Mouse (Mus musculus) liver, embryonic 12.5 days (tissue): ENCODE data around the gene Stard8. TPM values are rescaled to one million over a fixed set of nuclear protein-coding genes. Genes with fewer than 3 reads are reported as not detected.
"Not testable (repeated sequence)": the region's sequence is repeated elsewhere in the genome, so short reads cannot be mapped to it uniquely, and the experiment has no call there.

ENCODE experiments used
- ATAC-seq: fragments of 200-750 bp; cut with Nextera tagmentation; 2 replicates; pipeline ENCODE4 v1.8.0; 2017; ENCODE audit warnings: moderate number of reproducible peaks, mild to moderate bottlenecking, moderate library complexity
- H3K27ac ChIP-seq: fragments of 300-500 bp; sonication (generic); 2 replicates; pipeline ENCODE4 v1.5.1; 2016; ENCODE audit warnings: mild to moderate bottlenecking
- H3K27me3 ChIP-seq: fragments of 300-500 bp; sonication (generic); replicated peaks from 2 replicates; pipeline ENCODE4 v1.6.1; 2016; ENCODE audit warnings: mild to moderate bottlenecking, moderate library complexity
- H3K36me3 ChIP-seq: fragments of 300-500 bp; sonication (generic); 2 replicates; pipeline ENCODE4 v1.6.1; 2016; ENCODE audit warnings: mild to moderate bottlenecking, moderate library complexity
- H3K4me1 ChIP-seq: fragments of 300-500 bp; sonication (generic); 2 replicates; pipeline ENCODE4 v1.6.1; 2016
- H3K4me2 ChIP-seq: fragments of 300-500 bp; sonication (generic); 2 replicates; pipeline ENCODE4 v1.6.1; 2016; ENCODE audit warnings: mild to moderate bottlenecking, moderate library complexity
- H3K4me3 ChIP-seq: fragments of 300-500 bp; sonication (generic); 2 replicates; pipeline ENCODE4 v1.5.1; 2016; ENCODE audit warnings: mild to moderate bottlenecking, moderate library complexity
- H3K9ac ChIP-seq: fragments of 300-500 bp; sonication (generic); 2 replicates; pipeline ENCODE4 v1.6.1; 2016; ENCODE audit warnings: mild to moderate bottlenecking, moderate library complexity
- H3K9me3 ChIP-seq: fragments of 300-500 bp; sonication (generic); replicated peaks from 2 replicates; pipeline ENCODE4 v1.6.1; 2016; ENCODE audit warnings: mild to moderate bottlenecking, moderate library complexity
- WGBS: fragments of 180-500 bp; shearing (Covaris S2); methylation state at CpG from one replicate; pipeline ENCODE4 v1.1.7; 2016; ENCODE audit not compliant: insufficient replicate concordance; 5-methylcytosine and 5-hydroxymethylcytosine counted together
- polyA plus RNA-seq: library from polyadenylated mRNA; unstranded; fragments of >200 nt; fragmentation: Nextera tagmentation; extraction: Ambion mirVana; gene quantifications from 2 replicates; pipeline ENCODE4 v1.2.1, GENCODE M21; 2016

Gene Stard8
- polyA plus RNA-seq, result 5.2 and 6.1 TPM in 2 replicates

DNA sequence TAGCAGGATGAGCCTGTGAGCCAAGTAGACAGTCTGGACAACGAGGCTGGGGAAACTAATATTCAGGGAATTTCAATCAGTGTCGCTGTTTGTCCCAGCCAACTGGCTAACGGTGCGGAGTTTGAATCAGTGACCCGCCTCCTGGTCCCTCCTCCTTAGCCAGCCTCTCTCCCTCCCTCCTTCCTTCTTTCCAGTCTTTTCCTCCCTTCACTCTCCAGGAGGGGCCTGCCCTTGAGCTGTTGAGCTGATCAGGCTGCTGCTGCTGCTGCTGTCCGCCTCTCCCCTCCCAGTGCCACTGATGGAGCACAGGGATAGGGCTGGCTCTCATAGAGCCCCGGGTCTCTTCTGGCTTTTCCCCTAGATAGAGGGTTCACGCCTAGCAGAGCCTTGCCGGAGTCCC is at the start of gene Stard8:
Gene Stard8, plus strand, starts transcription at position 203 of the 400 bp plus-strand sequence.
- no peak for ATAC-seq
- no peak within 1 kb of the TSS for H3K4me3 ChIP-seq
- no peaks in the 10 kb centered on the region for H3K9me3 ChIP-seq
- H3K36me3 ChIP-seq, result no peaks in the 10 kb centered on the region
- no peak within 1 kb of the TSS for H3K4me2 ChIP-seq
- WGBS, result 42% methylated on average over 9 of the region's 9 CpGs
- no peak within 1 kb of the TSS for H3K9ac ChIP-seq
- peaks cover 39% of the 10 kb centered on the region; the same call in 1 of the 2 replicates for H3K27me3 ChIP-seq
- H3K27ac ChIP-seq, result no peak within 1 kb of the TSS
- H3K4me1 ChIP-seq, result no peaks in the 10 kb centered on the region

- Histone ChIP-seq H3K9ac (no peak overlapping the region), H3K27ac (no peak overlapping the region), H3K36me3 (no peaks in the 10 kb centered on the region), H3K4me3 (no peak overlapping the region), H3K27me3 (no peaks in the 10 kb centered on the region), H3K4me2 (no peak overlapping the region), H3K4me1 (peaks cover 8% of the 10 kb centered on the region; the same call in 1 of the 2 replicates), H3K9me3 (no peaks in the 10 kb centered on the region)
- no peak for ATAC-seq
- 15% methylated on average over 6 of the region's 6 CpGs for WGBS
Observed at GRCm38 (mm10) chrX:98953941-98954340, 49.1 kb upstream of the Stard8 start.

DNA sequence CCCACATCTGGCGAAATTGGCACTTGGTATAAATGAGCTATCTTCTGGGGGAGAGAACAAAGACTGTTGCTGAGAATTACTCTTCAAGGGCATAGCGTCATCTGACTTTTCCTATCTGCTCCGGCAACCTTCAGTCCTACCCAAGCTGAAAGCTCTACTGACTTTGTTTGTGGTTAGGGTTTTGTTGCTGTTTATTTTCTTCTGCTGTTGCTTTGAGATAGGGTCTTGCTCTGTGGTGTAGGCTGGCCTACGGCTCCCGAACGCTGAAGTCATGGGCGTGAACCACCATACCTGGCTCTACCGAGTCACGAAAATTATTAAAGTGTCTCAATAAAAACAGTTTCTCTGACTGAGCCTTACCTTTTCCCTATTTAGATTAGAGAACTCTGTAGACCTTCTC is 44.8 kb upstream of the Stard8 start:
- Histone ChIP-seq H3K4me2 (no peak overlapping the region), H3K27me3 (no peaks in the 10 kb centered on the region)
- 67% methylated on average over 9 of the region's 9 CpGs for WGBS

GRCm38 (mm10) chrX:98959050-98959449 is 44.0 kb upstream of the Stard8 start:
- Histone ChIP-seq H3K36me3 (no peaks in the 10 kb centered on the region), H3K27ac (no peak overlapping the region), H3K9ac (no peak overlapping the region), H3K9me3 (no peaks in the 10 kb centered on the region), H3K4me3 (no peak overlapping the region), H3K4me1 (peaks cover 8% of the 10 kb centered on the region; the same call in 1 of the 2 replicates), H3K4me2 (no peak overlapping the region), H3K27me3 (no peaks in the 10 kb centered on the region)
- WGBS, result 50% methylated on average over 4 of the region's 4 CpGs
- ATAC-seq, result no peak

More for the DNA sequence above, 44.8 kb upstream of the Stard8 start:
- ATAC-seq, result peak; percentile 54; the same call in 1 of the 2 replicates
- H3K36me3 ChIP-seq, result no peaks in the 10 kb centered on the region
- H3K4me1 ChIP-seq, result peaks cover 8% of the 10 kb centered on the region; the same call in 1 of the 2 replicates
- no peak overlapping the region for H3K4me3 ChIP-seq
- H3K9me3 ChIP-seq, result no peaks in the 10 kb centered on the region
- no peak overlapping the region for H3K9ac ChIP-seq
- no peak overlapping the region for H3K27ac ChIP-seq

DNA sequence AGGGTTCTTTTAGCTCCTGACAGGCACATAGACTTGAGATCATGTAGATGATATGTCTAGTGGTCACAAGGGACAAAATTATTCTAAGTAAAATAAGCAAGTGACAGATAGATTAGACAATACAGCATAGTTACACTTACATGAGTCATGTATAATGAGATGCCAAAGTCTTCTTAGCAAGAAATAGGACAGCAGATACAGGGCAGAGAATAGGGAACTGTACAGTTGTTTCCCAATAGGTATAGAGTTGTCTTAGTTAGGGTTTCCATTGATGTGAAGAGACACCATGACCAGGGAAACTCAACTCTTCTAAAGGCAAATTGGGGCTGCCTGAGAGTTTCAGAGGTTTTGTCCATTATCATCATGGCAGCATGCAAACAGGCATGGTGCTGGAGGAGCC is 39.3 kb upstream of the Stard8 start:
- Histone ChIP-seq H3K27me3 (0 out of 2 replicates have a peak, but pooled peaks cover 5% of the 10 kb centered on the region), H3K36me3 (no peaks in the 10 kb centered on the region), H3K4me3 (no peak overlapping the region), H3K9ac (no peak overlapping the region), H3K4me1 (no peaks in the 10 kb centered on the region), H3K9me3 (no peaks in the 10 kb centered on the region), H3K27ac (no peak overlapping the region), H3K4me2 (no peak overlapping the region)
- no peak for ATAC-seq

GRCm38 (mm10) chrX:98964513-98964912 is 38.5 kb upstream of the Stard8 start:
- no peak for ATAC-seq
- no peaks in the 10 kb centered on the region for H3K4me1 ChIP-seq

GRCm38 (mm10) chrX:98986611-98987010 is 16.4 kb upstream of the Stard8 start:
- H3K9me3 ChIP-seq, H3K27ac ChIP-seq, H3K4me3 ChIP-seq, ATAC-seq, H3K4me1 ChIP-seq, H3K36me3 ChIP-seq, H3K9ac ChIP-seq, H3K4me2 ChIP-seq: not testable (repeated sequence)
- 32% methylated on average over 5 of the region's 5 CpGs for WGBS
- peaks cover 11% of the 10 kb centered on the region; the same call in 1 of the 2 replicates for H3K27me3 ChIP-seq

More at GRCm38 (mm10) chrX:98964513-98964912, 38.5 kb upstream of the Stard8 start:
- Histone ChIP-seq H3K27ac (no peak overlapping the region), H3K9ac (no peak overlapping the region), H3K4me3 (no peak overlapping the region), H3K9me3 (no peaks in the 10 kb centered on the region), H3K27me3 (0 out of 2 replicates have a peak, but pooled peaks cover 5% of the 10 kb centered on the region), H3K4me2 (no peak overlapping the region), H3K36me3 (no peaks in the 10 kb centered on the region)

DNA sequence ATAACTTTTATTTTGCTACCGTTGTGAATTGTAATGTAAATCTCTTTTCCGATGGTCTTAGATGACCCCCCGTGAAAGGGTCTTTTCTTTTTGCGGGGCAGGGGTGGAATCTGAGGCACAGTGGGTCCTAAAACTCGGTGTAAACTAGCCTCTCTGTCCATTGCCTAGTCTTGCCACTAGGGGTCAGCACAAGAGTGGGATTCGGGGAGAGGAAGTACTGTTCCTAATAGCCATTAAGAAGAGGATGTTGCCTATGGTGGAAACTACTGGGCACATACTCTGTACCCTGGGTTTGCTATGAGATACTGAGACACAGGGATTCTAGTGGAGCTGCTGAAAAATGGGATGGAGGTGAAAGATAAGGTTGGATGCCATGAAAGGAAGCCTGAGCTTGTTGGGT is 13.5 kb upstream of the Stard8 start:
- no peaks in the 10 kb centered on the region for H3K36me3 ChIP-seq
- H3K4me1 ChIP-seq, result no peaks in the 10 kb centered on the region
- peaks cover 2% of the 10 kb centered on the region; the same call in 1 of the 2 replicates for H3K27me3 ChIP-seq
- no peak for ATAC-seq
- no peak overlapping the region for H3K4me3 ChIP-seq
- H3K9me3 ChIP-seq, result no peaks in the 10 kb centered on the region
- no peak overlapping the region for H3K9ac ChIP-seq
- 28% methylated on average over 6 of the region's 6 CpGs for WGBS
- no peak overlapping the region for H3K4me2 ChIP-seq
- H3K27ac ChIP-seq, result no peak overlapping the region

DNA sequence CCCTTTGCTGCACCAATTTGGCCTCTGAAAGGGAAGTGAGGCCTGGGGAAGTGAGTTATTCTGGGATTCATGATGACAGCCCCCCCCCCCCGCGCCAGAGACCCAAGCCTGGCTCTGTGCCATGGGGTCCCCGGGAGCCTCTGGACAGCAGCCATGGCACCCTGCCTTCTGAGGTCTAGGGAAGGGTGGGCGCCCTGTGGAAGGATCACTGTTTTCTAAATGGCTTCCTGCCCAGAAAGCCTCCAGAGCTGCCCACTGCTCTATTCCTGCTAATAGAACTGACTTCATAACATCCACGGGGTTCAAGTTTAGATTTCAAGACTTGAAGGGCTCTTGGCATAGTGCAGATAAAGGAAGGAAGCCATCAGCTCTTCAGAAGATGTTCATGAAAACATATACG is 983 bp upstream of the Stard8 start:
- no peak overlapping the region for H3K27ac ChIP-seq
- H3K9ac ChIP-seq, result no peak overlapping the region
- 51% methylated on average over 6 of the region's 6 CpGs for WGBS
- H3K9me3 ChIP-seq, result no peaks in the 10 kb centered on the region
- H3K36me3 ChIP-seq, result no peaks in the 10 kb centered on the region
- H3K4me1 ChIP-seq, result no peaks in the 10 kb centered on the region
- no peak overlapping the region for H3K4me2 ChIP-seq
- no peak for ATAC-seq
- peaks cover 38% of the 10 kb centered on the region; the same call in 1 of the 2 replicates for H3K27me3 ChIP-seq
- H3K4me3 ChIP-seq, result no peak overlapping the region

GRCm38 (mm10) chrX:99010581-99010980 is 7.5 kb downstream of the Stard8 start:
- Histone ChIP-seq H3K4me3 (no peak overlapping the region), H3K9ac (no peak overlapping the region), H3K4me1 (no peaks in the 10 kb centered on the region), H3K27me3 (peaks cover 16% of the 10 kb centered on the region), H3K9me3 (no peaks in the 10 kb centered on the region), H3K4me2 (no peak overlapping the region), H3K36me3 (no peaks in the 10 kb centered on the region), H3K27ac (no peak overlapping the region)
- ATAC-seq, result no peak
- 75% methylated on average over 5 of the region's 5 CpGs for WGBS

- WGBS, result 24% methylated on average over 3 of the region's 3 CpGs
- no peak overlapping the region for H3K4me3 ChIP-seq
- no peak overlapping the region for H3K9ac ChIP-seq
- no peak overlapping the region for H3K4me2 ChIP-seq
- no peak for ATAC-seq
- no peaks in the 10 kb centered on the region for H3K9me3 ChIP-seq
- no peaks in the 10 kb centered on the region for H3K36me3 ChIP-seq
- peaks cover 16% of the 10 kb centered on the region for H3K27me3 ChIP-seq
- no peak overlapping the region for H3K27ac ChIP-seq
- H3K4me1 ChIP-seq, result no peaks in the 10 kb centered on the region
Observed at GRCm38 (mm10) chrX:99011281-99011680, 8.2 kb downstream of the Stard8 start.

DNA sequence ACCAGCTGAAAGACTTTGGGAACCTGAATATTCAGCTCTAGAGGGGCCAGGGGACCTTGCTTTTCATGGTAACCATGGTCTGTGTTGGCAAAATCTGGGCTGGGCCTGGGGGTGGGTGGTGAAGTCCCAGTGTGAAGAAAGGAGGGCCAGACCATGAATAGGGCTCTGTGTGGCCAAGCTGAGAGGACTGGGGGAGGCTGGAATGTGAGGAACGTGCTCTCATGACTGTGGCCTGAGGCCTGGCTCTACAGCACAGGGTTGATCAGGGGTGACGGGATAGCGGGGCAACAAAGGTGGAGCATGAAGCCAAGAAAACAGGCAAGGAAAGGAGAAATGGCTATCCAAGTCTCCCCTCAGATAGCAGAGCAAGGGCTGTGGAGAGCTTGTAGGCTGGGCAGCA is 9.4 kb downstream of the Stard8 start:
- H3K36me3 ChIP-seq, result no peaks in the 10 kb centered on the region
- H3K27me3 ChIP-seq, result peaks cover 16% of the 10 kb centered on the region
- H3K4me3 ChIP-seq, result no peak overlapping the region
- WGBS, result 73% methylated on average over 3 of the region's 3 CpGs
- H3K9me3 ChIP-seq, result no peaks in the 10 kb centered on the region
- H3K4me1 ChIP-seq, result no peaks in the 10 kb centered on the region
- no peak overlapping the region for H3K27ac ChIP-seq
- no peak overlapping the region for H3K4me2 ChIP-seq
- H3K9ac ChIP-seq, result no peak overlapping the region
- ATAC-seq, result no peak

- Histone ChIP-seq H3K4me2 (no peak overlapping the region), H3K9me3 (no peaks in the 10 kb centered on the region), H3K4me1 (no peaks in the 10 kb centered on the region), H3K9ac (no peak overlapping the region), H3K27ac (no peak overlapping the region), H3K4me3 (no peak overlapping the region), H3K27me3 (peaks cover 24% of the 10 kb centered on the region), H3K36me3 (no peaks in the 10 kb centered on the region)
- WGBS, result 40% methylated on average over 2 of the region's 2 CpGs
- no peak for ATAC-seq
Observed at GRCm38 (mm10) chrX:99015705-99016104, 12.7 kb downstream of the Stard8 start.
